Comparison of ENCODE assay signal across 38 mouse cellular contexts in the genomic region with DNA sequence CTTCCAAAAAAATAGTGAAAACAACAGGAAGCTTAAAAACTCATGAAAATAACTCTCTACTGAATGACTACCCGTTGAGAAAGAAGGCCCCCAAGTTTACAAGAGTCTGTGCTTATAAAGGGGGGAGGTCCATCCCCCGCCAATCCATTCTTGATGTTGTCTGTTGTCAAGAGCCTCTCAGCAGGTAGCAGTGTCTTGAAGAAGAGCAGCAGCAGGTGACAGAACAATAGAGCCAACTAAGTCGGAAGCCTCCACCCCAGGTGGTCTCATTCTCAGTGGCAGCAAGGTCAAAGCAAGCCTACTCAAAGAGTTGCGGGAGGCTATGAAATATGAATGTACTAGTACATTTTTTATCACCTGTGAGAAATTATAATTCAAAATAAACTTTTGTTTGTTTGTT. TPM values are rescaled to one million over a fixed set of nuclear protein-coding genes. Genes with fewer than 3 reads are reported as not detected.
"Had no signal": no experiment of that assay in that cellular context is flagged by ENCODE, and none has a peak within 500 bp of the region (broad histone marks: within the 10 kb centered on the region; RNA-seq: fewer than 3 reads in every experiment).

No protein-coding gene starts in this region.

- H3K9ac ChIP-seq: embryonic facial prominence, embryonic 12.5 days; embryonic facial prominence, embryonic 13.5 days; embryonic facial prominence, embryonic 15.5 days; forebrain, embryonic 12.5 days; forebrain, embryonic 13.5 days; forebrain, embryonic 15.5 days; forebrain, postnatal 0 days had no signal

- H3K36me3 ChIP-seq: embryonic facial prominence, embryonic 12.5 days; embryonic facial prominence, embryonic 13.5 days; embryonic facial prominence, embryonic 15.5 days; forebrain, embryonic 10.5 days; forebrain, embryonic 12.5 days; forebrain, embryonic 15.5 days had no signal

- DNase-seq: cerebellum, adult 9-11 months; cerebellum, postnatal 10 days; cerebellum, postnatal 14 days; cerebellum, postnatal 25 days; cerebellum, postnatal 36 days; embryo, embryonic 11 days; forebrain, postnatal 0 days; gastrocnemius, adult 2 months; gastrocnemius, postnatal 10 days; gastrocnemius, postnatal 14 days; gastrocnemius, postnatal 25 days; gastrocnemius, postnatal 36 days; heart, adult 11 months; heart, adult 18-20 months; heart, adult 2 months had no signal

- H3K9me3 ChIP-seq: embryonic facial prominence, embryonic 12.5 days; embryonic facial prominence, embryonic 13.5 days; embryonic facial prominence, embryonic 15.5 days; forebrain, embryonic 12.5 days; forebrain, embryonic 13.5 days; forebrain, embryonic 15.5 days had no signal

- H3K4me3 ChIP-seq: embryonic facial prominence, embryonic 10.5 days; embryonic facial prominence, embryonic 12.5 days; embryonic facial prominence, embryonic 13.5 days; embryonic facial prominence, embryonic 15.5 days; erythroblast, embryonic 14.5 days; forebrain, embryonic 10.5 days; forebrain, embryonic 12.5 days; forebrain, embryonic 13.5 days; forebrain, embryonic 15.5 days; gastrocnemius, adult 2 months; heart, adult 2 months had no signal

- H3K4me1 ChIP-seq: embryonic facial prominence, embryonic 10.5 days; embryonic facial prominence, embryonic 12.5 days; embryonic facial prominence, embryonic 13.5 days; embryonic facial prominence, embryonic 15.5 days; forebrain, embryonic 10.5 days; forebrain, embryonic 12.5 days; forebrain, embryonic 13.5 days; forebrain, embryonic 15.5 days had no signal

- H3K27ac ChIP-seq: embryonic facial prominence, embryonic 10.5 days; embryonic facial prominence, embryonic 12.5 days; embryonic facial prominence, embryonic 13.5 days; embryonic facial prominence, embryonic 15.5 days; forebrain, embryonic 10.5 days; forebrain, embryonic 12.5 days; forebrain, embryonic 13.5 days; forebrain, embryonic 15.5 days; gastrocnemius, adult 2 months; heart, adult 2 months had no signal

- ATAC-seq: forebrain, embryonic 13.5 days; forebrain, embryonic 14.5 days; forebrain, embryonic 15.5 days; forebrain, embryonic 16.5 days; forebrain, postnatal 0 days had no signal

- H3K27me3 ChIP-seq: embryonic facial prominence, embryonic 12.5 days; embryonic facial prominence, embryonic 13.5 days; embryonic facial prominence, embryonic 15.5 days; forebrain, embryonic 12.5 days; forebrain, embryonic 13.5 days; forebrain, embryonic 15.5 days had no signal

- H3K4me2 ChIP-seq: embryonic facial prominence, embryonic 12.5 days; embryonic facial prominence, embryonic 13.5 days; embryonic facial prominence, embryonic 15.5 days; forebrain, embryonic 12.5 days; forebrain, embryonic 13.5 days; forebrain, embryonic 15.5 days had no signal

RNA-seq across cellular contexts. Expression of a gene that starts 15.8 kb away (rescaled TPM):
- total RNA-seq: common myeloid progenitor, adult 5-6 weeks; forebrain, postnatal 0 days; gastrocnemius, adult 18-20 months; gastrocnemius, adult 2 months; gastrocnemius, adult 8-10 months; gastrocnemius, postnatal 10 days; gastrocnemius, postnatal 14 days; gastrocnemius, postnatal 25 days; gastrocnemius, postnatal 36 days; gastrocnemius, postnatal 4 days; granulocyte monocyte progenitor cell, adult 5-6 weeks; heart, adult 18-20 months; heart, adult 2 months; heart, adult 8-10 months had no signal
- polyA plus RNA-seq: cortical plate, adult 2 months; embryonic facial prominence, embryonic 10.5 days; embryonic facial prominence, embryonic 11.5 days; embryonic facial prominence, embryonic 12.5 days; embryonic facial prominence, embryonic 13.5 days; embryonic facial prominence, embryonic 14.5 days; embryonic facial prominence, embryonic 15.5 days; erythroblast, embryonic 14.5 days; forebrain, embryonic 10.5 days; forebrain, embryonic 11.5 days; forebrain, embryonic 12.5 days; forebrain, embryonic 13.5 days; forebrain, embryonic 14.5 days; forebrain, embryonic 15.5 days; forebrain, embryonic 16.5 days; forebrain, postnatal 0 days; frontal cortex, adult 2 months; gonadal fat pad, adult 2 months; heart, adult 2 months had no signal
